Mouse (Mus musculus): ENCODE results near the gene Cnksr3.

Gene Cnksr3

GRCm38 (mm10) chr10:7211696-7212482, at the start of gene Cnksr3:
TSS of gene Cnksr3 (minus strand) at chr10:7212237.
- DNase-seq (ENCODE audit: low spot score in 2 of 2): peak; percentile 88 to 93

DNA sequence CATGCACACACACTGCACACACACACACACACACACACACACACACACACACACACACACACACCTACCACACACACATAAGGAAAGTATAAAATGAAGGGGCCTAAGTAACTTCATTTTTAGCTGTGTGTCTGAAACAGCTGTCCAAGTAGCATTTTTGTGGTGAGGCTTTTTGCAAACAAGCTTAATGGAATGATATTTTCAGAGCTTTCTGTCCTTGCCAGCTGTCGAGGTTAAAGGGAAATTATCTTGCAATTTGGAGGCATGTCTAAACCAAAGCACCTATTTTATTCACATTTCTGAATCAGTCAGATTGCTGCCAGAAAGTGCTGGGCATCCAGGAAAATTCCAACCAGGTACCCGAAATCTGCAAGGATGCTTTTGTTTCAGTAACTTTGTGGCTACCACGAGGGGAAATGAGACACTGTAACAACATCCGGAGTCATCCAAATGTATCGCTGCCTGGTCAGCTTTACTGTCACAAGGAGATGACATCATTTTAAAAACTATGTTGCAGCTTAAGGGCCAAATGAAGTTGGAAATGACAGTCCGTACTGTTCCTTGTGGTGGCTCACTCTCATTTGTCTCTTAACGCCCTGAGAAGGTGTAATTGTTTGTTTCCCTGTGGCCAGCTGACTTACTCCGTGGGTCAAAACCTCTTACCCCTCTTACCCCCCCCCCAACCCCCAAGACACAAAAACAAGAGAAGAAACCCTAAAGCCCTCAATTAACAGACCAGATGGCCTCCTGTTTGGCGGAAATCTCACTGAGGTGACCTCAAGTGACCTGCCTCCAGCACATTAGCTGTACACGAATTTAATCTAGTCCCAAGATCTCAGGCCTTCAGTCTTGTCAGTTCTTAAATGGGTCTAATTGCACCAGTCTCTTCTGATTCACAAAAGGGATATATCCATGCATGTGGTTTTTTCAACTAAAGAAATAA, 48.4 kb upstream of the Cnksr3 start:
- no peak for DNase-seq (ENCODE audit: low spot score in 2 of 2)

DNA sequence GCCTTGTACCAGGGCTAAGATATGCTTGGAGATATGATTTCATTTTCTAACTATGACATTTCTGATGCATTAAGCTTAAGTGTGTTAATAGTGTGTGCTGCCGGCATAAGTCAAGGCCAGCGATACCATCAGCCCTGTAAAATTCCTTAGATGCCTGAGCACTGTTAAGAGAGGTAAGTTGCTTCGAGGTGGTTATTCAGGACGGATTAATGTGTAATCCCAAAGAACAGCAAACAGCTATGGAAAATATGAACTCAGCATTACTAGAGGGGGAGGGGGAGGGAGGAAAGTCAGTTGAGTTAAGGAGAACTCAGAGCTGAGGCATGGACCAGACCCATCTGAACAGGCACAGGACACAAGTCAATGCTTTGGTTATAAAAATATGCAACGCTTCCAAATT, 46.6 kb upstream of the Cnksr3 start:
- no peak for DNase-seq (ENCODE audit: low spot score in 2 of 2)

GRCm38 (mm10) chr10:7250455-7250854, 38.4 kb upstream of the Cnksr3 start:
- no peak for DNase-seq (ENCODE audit: low spot score in 2 of 2)

DNA sequence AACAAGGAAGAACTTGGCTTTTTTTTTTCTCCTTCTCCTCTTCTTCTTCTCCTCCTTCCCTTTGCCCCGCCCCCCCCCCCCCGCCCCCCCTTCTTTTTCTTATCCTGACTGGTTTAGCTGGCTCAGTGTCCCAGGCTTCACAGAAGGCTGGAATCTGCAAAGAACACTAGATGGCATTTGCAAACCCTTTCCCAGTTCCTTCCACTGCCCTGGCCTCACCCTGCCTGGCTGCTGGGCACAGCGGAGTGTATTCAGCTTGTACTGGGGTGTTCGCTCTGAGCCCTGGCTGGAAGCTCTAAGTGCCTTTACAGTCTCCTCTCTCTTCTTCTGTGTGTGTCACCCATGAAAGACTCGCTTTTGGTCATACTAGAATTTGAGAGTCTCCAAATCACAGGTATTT, 22.6 kb upstream of the Cnksr3 start:
- no peak for DNase-seq (ENCODE audit: low spot score in 2 of 2)

DNA sequence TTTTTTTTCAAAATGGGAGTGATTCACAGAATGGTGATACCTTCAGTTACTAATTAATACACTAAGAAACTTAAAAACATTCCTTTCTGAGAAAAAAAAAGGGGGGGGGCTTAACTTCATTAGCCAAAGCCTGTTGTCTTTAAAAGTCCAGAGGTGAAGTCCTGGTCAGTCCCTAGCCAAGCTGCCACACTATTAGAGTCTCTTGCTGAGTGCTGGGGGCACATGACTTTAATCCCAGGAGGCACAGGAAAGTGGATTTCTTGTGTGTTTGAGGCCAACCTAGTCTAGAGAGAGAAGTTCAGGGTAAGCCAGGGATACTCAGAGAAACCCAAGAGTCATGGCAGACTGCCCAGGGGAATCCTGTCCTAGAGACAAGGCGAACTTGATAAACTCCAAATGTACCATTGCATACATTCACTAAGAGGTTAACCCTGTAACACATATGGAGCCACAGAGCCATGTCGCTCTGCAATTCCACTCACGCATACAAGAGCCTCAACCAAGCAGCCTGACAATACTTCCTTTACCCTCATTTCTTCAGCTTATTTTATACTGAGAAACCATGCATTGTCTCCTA, 5.6 kb upstream of the Cnksr3 start:
- DNase-seq (ENCODE audit: low spot score in 2 of 2): no peak

DNA sequence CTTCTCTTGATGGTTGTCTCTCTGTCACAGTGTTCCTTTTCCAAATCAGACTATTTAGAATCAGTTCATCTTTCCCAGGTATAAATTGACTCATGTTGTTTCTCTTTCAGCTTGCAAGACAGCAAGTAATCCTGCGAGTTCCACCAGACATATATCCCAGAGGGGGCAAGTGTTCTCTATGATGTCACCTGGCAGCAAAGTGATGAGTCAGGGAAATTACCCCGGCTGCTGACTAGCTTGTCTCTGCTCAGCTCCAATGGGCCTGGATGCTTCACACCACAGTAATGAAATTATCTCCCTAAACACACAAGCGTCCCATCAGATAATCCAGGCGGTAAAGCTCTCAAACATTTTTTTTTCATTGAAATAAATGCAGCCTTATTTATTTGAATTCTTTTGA, 2.7 kb upstream of the Cnksr3 start:
- DNase-seq (ENCODE audit: low spot score in 2 of 2): no peak

- DNase-seq (ENCODE audit: low spot score in 2 of 2): no peak
These were observed 1.1 kb upstream of the Cnksr3 start for GRCm38 (mm10) chr10:7213066-7213630.

GRCm38 (mm10) chr10:7212537-7212936, 500 bp upstream of the Cnksr3 start:
- no peak for DNase-seq (ENCODE audit: low spot score in 2 of 2)

DNA sequence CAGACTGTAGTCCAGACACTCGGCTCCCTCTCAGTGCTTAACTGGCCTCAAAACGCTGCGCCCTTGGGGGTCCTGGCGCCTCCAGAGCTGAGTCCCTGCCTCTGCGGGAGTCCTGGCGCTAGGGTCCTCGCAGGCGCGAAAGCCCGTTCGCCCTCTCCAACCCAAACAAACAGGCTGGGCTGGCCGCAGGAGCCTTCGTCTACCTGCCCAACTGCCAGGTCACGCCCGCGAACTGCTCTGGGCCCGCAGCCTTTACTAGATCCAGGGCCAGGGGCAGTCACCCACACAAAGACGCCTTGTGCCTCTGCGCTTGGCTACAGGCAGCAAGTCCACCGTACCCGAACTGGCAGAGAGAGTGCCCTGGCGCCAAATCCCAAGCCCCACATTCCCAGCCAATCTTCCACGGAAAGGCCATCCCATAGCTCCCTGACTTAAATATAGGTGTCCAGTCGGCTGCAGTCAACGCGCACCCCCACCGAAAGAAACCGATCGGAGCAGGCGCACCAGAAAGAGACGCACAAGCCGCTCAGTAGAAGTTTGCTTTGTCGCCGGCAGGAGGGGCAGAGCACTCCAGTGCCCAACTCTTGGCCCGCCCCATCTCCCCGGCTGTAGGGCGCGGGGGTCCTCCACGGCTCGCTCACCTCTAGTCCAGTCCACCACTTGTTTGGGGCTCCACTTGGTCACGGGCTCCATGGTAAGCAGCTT, 894 bp downstream of the Cnksr3 start:
- DNase-seq (ENCODE audit: low spot score in 2 of 2): peak; percentile 36 to 68

DNA sequence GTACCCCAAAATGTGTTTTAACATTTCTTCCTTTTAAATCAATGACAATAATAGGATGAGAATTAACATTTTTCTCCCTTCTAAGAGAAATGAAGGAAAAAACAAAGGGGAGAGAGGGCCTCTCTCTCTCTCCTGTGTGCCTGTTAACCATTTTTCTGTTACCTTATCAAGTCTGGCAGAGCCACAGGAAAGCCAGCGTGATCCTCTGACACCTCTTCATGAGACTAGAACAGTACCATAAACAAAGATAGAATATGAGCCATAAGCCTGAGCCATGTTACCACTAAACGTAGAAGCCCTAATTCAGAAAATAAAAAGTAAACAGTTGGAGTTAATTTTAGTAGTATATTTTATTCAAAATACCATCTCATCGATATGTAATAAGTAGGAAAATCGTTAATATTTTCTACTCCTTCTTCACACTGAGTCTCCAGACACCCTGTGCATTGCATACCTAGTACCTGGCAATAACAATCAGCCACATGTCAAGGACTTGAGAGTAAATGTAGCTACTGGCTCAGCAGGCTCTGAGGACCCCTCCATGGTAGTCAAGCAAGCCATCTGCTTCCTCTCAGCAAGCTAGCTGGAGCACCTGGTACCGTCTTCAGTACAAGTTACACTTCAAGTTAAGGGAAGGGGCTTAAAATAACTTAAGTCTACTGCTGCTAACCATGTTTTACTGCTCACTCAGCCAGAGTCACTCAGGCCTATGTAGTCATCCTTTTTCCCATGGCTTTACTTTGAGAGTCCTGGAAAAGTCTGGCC, 2.2 kb downstream of the Cnksr3 start:
- DNase-seq (ENCODE audit: low spot score in 2 of 2): no peak

DNA sequence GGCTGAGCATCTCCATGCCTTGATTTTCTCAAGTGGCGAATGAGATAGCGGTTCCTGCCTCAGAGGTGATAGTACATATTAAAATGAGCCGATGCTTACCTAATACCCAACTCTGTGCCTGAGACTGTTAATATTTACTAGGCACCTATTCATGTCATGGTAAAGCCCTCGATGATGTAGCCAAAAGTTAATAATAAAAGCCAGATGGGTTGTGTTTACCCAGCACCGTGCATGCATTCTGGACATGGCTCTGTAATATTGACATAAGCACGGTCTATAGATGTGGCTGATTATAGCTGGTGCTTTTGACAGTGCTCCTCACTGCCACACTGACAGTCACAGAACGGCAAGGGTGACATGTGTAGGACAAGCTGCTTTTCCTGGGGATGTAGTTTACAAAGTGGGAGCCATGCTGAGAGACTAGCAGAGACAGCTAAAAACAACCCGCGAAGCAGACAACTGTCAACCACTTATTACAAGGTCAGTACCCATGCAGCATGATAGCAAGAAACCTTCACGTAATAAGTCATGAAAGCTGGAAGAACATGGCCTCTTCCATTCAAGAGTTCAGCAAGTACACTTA, 3.1 kb downstream of the Cnksr3 start:
- no peak for DNase-seq (ENCODE audit: low spot score in 2 of 2)

GRCm38 (mm10) chr10:7207301-7207700, 4.7 kb downstream of the Cnksr3 start:
- DNase-seq (ENCODE audit: low spot score in 2 of 2): no peak

GRCm38 (mm10) chr10:7206571-7206970, 5.5 kb downstream of the Cnksr3 start:
- no peak for DNase-seq (ENCODE audit: low spot score in 2 of 2)

GRCm38 (mm10) chr10:7205576-7205975, 6.5 kb downstream of the Cnksr3 start:
- DNase-seq (ENCODE audit: low spot score in 2 of 2): no peak

- no peak for DNase-seq (ENCODE audit: low spot score in 2 of 2)
These were observed 7.1 kb downstream of the Cnksr3 start for GRCm38 (mm10) chr10:7204953-7205352.

DNA sequence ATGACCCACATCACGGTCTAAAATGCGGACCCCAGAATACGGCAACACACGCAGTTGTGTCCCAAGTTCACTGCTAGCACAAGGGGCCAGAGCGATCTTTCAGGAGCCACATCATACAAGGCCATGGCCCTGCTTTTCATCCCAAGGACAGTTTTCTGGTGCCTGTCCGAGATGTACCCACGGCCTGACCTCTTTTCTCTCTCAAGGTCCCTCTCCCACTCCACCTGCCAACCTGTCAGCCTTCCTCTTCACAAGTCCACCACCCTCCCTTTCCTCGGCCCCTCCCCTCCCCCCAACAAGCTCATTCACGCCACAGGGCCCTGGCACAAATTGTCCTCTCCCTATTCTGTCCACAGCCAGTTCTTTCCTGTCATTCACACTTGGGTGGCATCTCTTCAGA, 9.5 kb downstream of the Cnksr3 start:
- DNase-seq (ENCODE audit: low spot score in 2 of 2): no peak

DNA sequence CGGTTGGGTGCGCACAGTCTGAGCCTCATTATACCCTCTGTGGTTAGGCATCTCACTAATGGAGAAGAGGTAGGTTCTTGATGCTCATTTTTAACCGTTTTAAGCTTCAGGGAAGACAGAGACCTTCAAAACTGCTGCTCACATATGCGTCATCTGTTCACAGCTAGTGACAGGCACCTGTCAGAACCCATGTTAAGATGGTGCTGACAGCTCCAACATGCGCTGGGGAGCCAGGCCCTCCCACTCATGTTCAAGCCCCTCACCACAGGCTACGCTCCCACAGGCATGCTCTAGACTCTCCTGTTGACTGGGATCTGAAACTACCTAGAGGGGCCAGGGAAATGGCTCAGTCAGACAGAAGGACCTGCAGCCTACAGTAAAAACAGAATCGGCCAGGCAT, 11.4 kb downstream of the Cnksr3 start:
- no peak for DNase-seq (ENCODE audit: low spot score in 2 of 2)

DNA sequence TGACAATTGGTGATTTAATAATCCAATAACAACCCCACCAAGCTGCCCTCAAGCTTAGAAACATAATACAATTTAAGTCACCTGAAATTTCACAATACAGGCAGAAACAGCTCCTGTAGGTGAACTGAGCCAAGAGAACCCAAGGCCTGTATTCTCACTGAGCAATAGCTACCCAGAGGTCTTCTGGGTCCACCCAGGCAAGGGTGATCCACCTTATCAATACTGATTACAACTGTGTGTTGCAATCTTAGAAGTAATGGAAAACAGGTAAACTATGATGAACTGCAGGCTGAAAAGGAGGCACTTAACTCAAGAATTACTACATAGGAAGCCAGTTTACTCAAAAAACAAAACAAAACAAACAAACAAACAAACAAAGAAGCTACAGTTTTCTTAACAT, 13.8 kb downstream of the Cnksr3 start:
- no peak for DNase-seq (ENCODE audit: low spot score in 2 of 2)

DNA sequence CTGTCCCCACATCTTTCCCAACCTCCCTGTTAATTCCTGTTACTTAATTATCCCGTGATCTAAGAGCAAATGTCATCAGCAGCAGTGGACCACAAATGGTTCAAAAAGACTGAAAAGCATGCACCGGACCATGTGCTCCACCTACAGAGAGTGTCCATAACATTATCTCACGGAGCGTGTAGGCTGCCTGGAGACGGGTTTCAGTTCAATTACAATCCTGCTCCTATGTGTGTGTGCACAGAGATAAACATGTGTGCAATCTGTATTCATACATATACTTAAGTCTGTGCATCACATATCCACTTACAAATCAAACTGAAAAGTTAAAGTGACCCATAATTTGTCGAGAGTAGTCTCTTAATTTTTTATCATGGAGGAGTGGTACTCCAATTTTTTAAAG, 14.3 kb downstream of the Cnksr3 start:
- no peak for DNase-seq (ENCODE audit: low spot score in 2 of 2)
